In the genomic region with DNA sequence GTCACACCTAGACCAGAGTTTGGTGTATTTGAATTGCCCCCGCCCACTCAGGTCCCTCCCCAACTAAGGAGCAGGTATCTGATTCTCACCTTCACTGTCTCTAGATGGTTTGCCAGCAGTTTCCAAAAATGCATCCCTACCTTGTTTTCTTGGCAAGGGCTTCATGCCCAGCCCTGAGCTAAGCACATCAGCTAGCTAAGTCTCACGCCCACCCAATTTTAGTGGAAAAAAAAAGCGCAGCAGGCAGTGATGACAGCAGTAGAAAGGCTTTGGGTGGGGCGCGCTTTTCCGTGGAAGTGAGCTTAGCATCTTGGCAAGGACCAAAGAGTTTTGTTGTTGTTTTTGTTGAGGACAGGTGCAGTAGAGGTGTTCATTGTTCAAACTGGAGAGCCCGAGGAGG, we compare ENCODE assay signal across 11 mouse cellular contexts. TPM values are rescaled to one million over a fixed set of nuclear protein-coding genes. Genes with fewer than 3 reads are reported as not detected.
DNase-seq lines count a peak whose midpoint lies in the region; ATAC-seq and TF ChIP-seq lines count a peak whose summit lies in the region.
"Had no signal": no experiment of that assay in that cellular context is flagged by ENCODE, and none has a peak within 500 bp of the region (broad histone marks: within the 10 kb centered on the region; RNA-seq: fewer than 3 reads in every experiment).

Gene Alox12e, minus strand, starts transcription at position 101 of the 400 bp plus-strand sequence.

- H3K36me3 ChIP-seq in kidney, postnatal 0 days (ENCODE audit: insufficient read depth, low read length): no peaks in the 10 kb centered on the region
- H3K36me3 ChIP-seq in forebrain, postnatal 0 days (ENCODE audit: insufficient read depth): no peaks in the 10 kb centered on the region
- no peaks in the 10 kb centered on the region for H3K36me3 ChIP-seq in midbrain, embryonic 12.5 days
- no peaks in the 10 kb centered on the region for H3K36me3 ChIP-seq in lung, postnatal 0 days (ENCODE audit: insufficient read depth, low read length)

- no peak for TF ChIP-seq EP300 in lung, postnatal 0 days (IDR thresholded peaks at IDR 0.05)

- ATAC-seq in kidney, postnatal 0 days (replicated peaks; ENCODE audit: low FRiP score, low read depth): no peak
- ATAC-seq in forebrain, postnatal 0 days: no peak
- ATAC-seq in midbrain, embryonic 12.5 days (ENCODE audit: low FRiP score, low read depth): no peak
- no peak for ATAC-seq in lung, postnatal 0 days

- TF ChIP-seq CTCF in kidney, postnatal 0 days (IDR thresholded peaks at IDR 0.05; ENCODE audit: low read depth): no peak
- TF ChIP-seq CTCF in bone marrow, adult 2 months (IDR thresholded peaks at IDR 0.05; ENCODE audit: control insufficient read depth, insufficient read depth, low read length): no peak
- no peak for TF ChIP-seq CTCF in forebrain, postnatal 0 days (IDR thresholded peaks at IDR 0.05; ENCODE audit: low read depth)
- TF ChIP-seq CTCF in lung, postnatal 0 days (IDR thresholded peaks at IDR 0.05): no peak

- no peaks in the 10 kb centered on the region for H3K9me3 ChIP-seq in kidney, postnatal 0 days (replicated peaks; ENCODE audit: low read length)
- no peaks in the 10 kb centered on the region for H3K9me3 ChIP-seq in forebrain, postnatal 0 days (ENCODE audit: low read length)
- no peaks in the 10 kb centered on the region for H3K9me3 ChIP-seq in midbrain, embryonic 12.5 days
- no peaks in the 10 kb centered on the region for H3K9me3 ChIP-seq in lung, postnatal 0 days (ENCODE audit: low read length)

- no peak within 1 kb of the TSS for H3K9ac ChIP-seq in kidney, postnatal 0 days (ENCODE audit: low read depth, low read length)
- no peak within 1 kb of the TSS for H3K9ac ChIP-seq in forebrain, postnatal 0 days
- H3K9ac ChIP-seq in midbrain, embryonic 12.5 days (replicated peaks): no peak within 1 kb of the TSS
- no peak within 1 kb of the TSS for H3K9ac ChIP-seq in lung, postnatal 0 days (replicated peaks; ENCODE audit: low read depth)
- H3K9ac ChIP-seq: liver, embryonic 14.5 days had no signal

- intact Hi-C loops in gastrocnemius, postnatal 36 days (cut with DNase I): no loop called here

- peaks cover 17% of the 10 kb centered on the region for H3K27me3 ChIP-seq in kidney, postnatal 0 days (ENCODE audit: insufficient read depth, low read length)
- peaks cover 26% of the 10 kb centered on the region for H3K27me3 ChIP-seq in forebrain, postnatal 0 days (ENCODE audit: insufficient read depth, low read length)
- peaks cover 48% of the 10 kb centered on the region for H3K27me3 ChIP-seq in midbrain, embryonic 12.5 days
- peaks cover 20% of the 10 kb centered on the region for H3K27me3 ChIP-seq in lung, postnatal 0 days (replicated peaks; ENCODE audit: insufficient read depth, low read length)

- H3K4me1 ChIP-seq in kidney, postnatal 0 days (replicated peaks; ENCODE audit: insufficient read depth, low read length): no peaks in the 10 kb centered on the region
- H3K4me1 ChIP-seq in bone marrow, adult 2 months (ENCODE audit: control insufficient read depth, insufficient read depth, low read length): no peaks in the 10 kb centered on the region
- H3K4me1 ChIP-seq in forebrain, postnatal 0 days (ENCODE audit: insufficient read depth): no peaks in the 10 kb centered on the region
- peaks cover 4% of the 10 kb centered on the region; the same call in 1 of the 2 replicates for H3K4me1 ChIP-seq in midbrain, embryonic 12.5 days
- no peaks in the 10 kb centered on the region for H3K4me1 ChIP-seq in lung, postnatal 0 days (ENCODE audit: insufficient read depth, low read depth, low read length)

- peak within 1 kb of the TSS; percentile 42 for H3K4me2 ChIP-seq in kidney, postnatal 0 days (ENCODE audit: low read length)
- 0 out of 2 replicates have a peak within 1 kb of the TSS, but pooled peaks have one; percentile 1 for H3K4me2 ChIP-seq in forebrain, postnatal 0 days (ENCODE audit: low read depth)
- peak within 1 kb of the TSS; percentile 40 for H3K4me2 ChIP-seq in midbrain, embryonic 12.5 days (replicated peaks)
- H3K4me2 ChIP-seq in lung, postnatal 0 days (replicated peaks; ENCODE audit: low read depth, low read length): no peak within 1 kb of the TSS

- no peak within 1 kb of the TSS for H3K27ac ChIP-seq in kidney, postnatal 0 days
- no peak within 1 kb of the TSS for H3K27ac ChIP-seq in bone marrow, adult 2 months (ENCODE audit: control insufficient read depth, insufficient read depth, low read depth, low read length, poor library complexity)
- no peak within 1 kb of the TSS for H3K27ac ChIP-seq in forebrain, postnatal 0 days (ENCODE audit: low read depth, low read length)
- H3K27ac ChIP-seq in midbrain, embryonic 12.5 days (replicated peaks): no peak within 1 kb of the TSS
- H3K27ac ChIP-seq in lung, postnatal 0 days (ENCODE audit: low read length): no peak within 1 kb of the TSS
- H3K27ac ChIP-seq: liver, embryonic 14.5 days had no signal

- TF ChIP-seq POLR2A in bone marrow, adult 2 months (IDR thresholded peaks at IDR 0.05; ENCODE audit: borderline replicate concordance, control insufficient read depth, low read depth, low read length): no peak

- WGBS in kidney, postnatal 0 days: 22% methylated on average over 7 of the region's 7 CpGs
- WGBS in bone marrow, adult 2 months: 45% methylated on average over 7 of the region's 7 CpGs
- 23% methylated on average over 7 of the region's 7 CpGs for WGBS in forebrain, postnatal 0 days
- WGBS in midbrain, embryonic 12.5 days: 23% methylated on average over 7 of the region's 7 CpGs
- 21% methylated on average over 7 of the region's 7 CpGs for WGBS in lung, postnatal 0 days

- no peak for DNase-seq in kidney, postnatal 0 days (ENCODE audit: low spot score)
- DNase-seq in kidney, adult 8-10 months: no peak
- DNase-seq in forebrain, postnatal 0 days: no peak
- no peak for DNase-seq in gastrocnemius, postnatal 36 days
- DNase-seq in T-cell, adult 2 months (ENCODE audit: low spot score): no peak
- DNase-seq in lung, postnatal 0 days (ENCODE audit: low spot score): no peak

- H3K4me3 ChIP-seq in kidney, postnatal 0 days (replicated peaks; ENCODE audit: low read depth, low read length): 0 out of 2 replicates have a peak within 1 kb of the TSS, but pooled peaks have one; percentile 4
- H3K4me3 ChIP-seq in bone marrow, adult 2 months (replicated peaks; ENCODE audit: control insufficient read depth, low read depth, low read length): peak within 1 kb of the TSS; percentile 3
- H3K4me3 ChIP-seq in forebrain, postnatal 0 days (ENCODE audit: low read depth, low read length): no peak within 1 kb of the TSS
- H3K4me3 ChIP-seq in midbrain, embryonic 12.5 days: peak within 1 kb of the TSS; percentile 20
- no peak within 1 kb of the TSS for H3K4me3 ChIP-seq in lung, postnatal 0 days (ENCODE audit: low read depth, low read length)

RNA-seq across cellular contexts. Expression of gene Alox12e, which starts in this region (rescaled TPM):
- 0.10 and 0.16 TPM in 2 replicates for polyA plus RNA-seq in kidney, postnatal 0 days (2015; fragmentation: Nextera tagmentation; extraction: Ambion mirVana)
- polyA plus RNA-seq in bone marrow, adult 2 months (2011; ENCODE audit: insufficient read depth, insufficient read length, low replicate concordance, missing spikeins): not detected in 2 replicates
- total RNA-seq in forebrain, postnatal 0 days (2014; rRNA removed): 0.10 TPM in 1 of 2 replicates, not detected in the other
- 0.08 TPM in 2 replicates for polyA plus RNA-seq in forebrain, postnatal 0 days (2015; fragmentation: Nextera tagmentation; extraction: Ambion mirVana)
- polyA plus RNA-seq in midbrain, embryonic 12.5 days (2016; fragmentation: Nextera tagmentation; extraction: Ambion mirVana): not detected in 2 replicates
- not detected for total RNA-seq in gastrocnemius, postnatal 36 days (2021)
- 0.08 and 0.11 TPM in 2 replicates for polyA plus RNA-seq in lung, postnatal 0 days (2015; fragmentation: Nextera tagmentation; extraction: Ambion mirVana)
- polyA plus RNA-seq: heart, postnatal 0 days; neural tube, embryonic 14.5 days had no signal

Comparison
In these comparisons a context has a peak if more than half of its experiments do, and no peak if none do; other contexts are left out.
1. H3K4me3 ChIP-seq: peak in kidney, postnatal 0 days (single experiment), bone marrow, adult 2 months (single experiment) and midbrain, embryonic 12.5 days (single experiment); none in forebrain, postnatal 0 days (single experiment) and lung, postnatal 0 days (single experiment).